Mouse (Mus musculus) kidney, postnatal 0 days (tissue): ENCODE results near the gene Rpl36a. TPM values are rescaled to one million over a fixed set of nuclear protein-coding genes. Genes with fewer than 3 reads are reported as not detected.
A peak's percentile ranks its signal among the peaks of the same experiment; 100 is the strongest.

Experiments used
- ATAC-seq: fragments of 200-750 bp; cut with Nextera tagmentation; replicated peaks from 2 replicates; pipeline ENCODE4 v1.8.0; 2017; ENCODE audit warnings: low read depth, moderate number of reproducible peaks, moderate TSS enrichment, moderate library complexity; ENCODE audit not compliant: low FRiP score
- DNase-seq: peaks from one replicate; pipeline ENCODE4 v3.0.0-alpha.2; 2016; ENCODE audit warnings: low spot score
- H3K27ac ChIP-seq: fragments of 300-500 bp; sonication (generic); 2 replicates; pipeline ENCODE4 v1.5.1; 2014; ENCODE audit warnings: mild to moderate bottlenecking
- H3K27me3 ChIP-seq: fragments of 300-500 bp; sonication (generic); 2 replicates; pipeline ENCODE4 v1.6.1; 2014; ENCODE audit warnings: low read length, mixed read lengths; ENCODE audit not compliant: insufficient read depth
- H3K36me3 ChIP-seq: fragments of 300-500 bp; sonication (generic); 2 replicates; pipeline ENCODE4 v1.6.1; 2014; ENCODE audit warnings: low read length, mixed read lengths; ENCODE audit not compliant: insufficient read depth
- H3K4me1 ChIP-seq: fragments of 300-500 bp; sonication (generic); replicated peaks from 2 replicates; pipeline ENCODE4 v1.6.1; 2014; ENCODE audit warnings: antibody characterized with exemption, low read length, mixed read lengths; ENCODE audit not compliant: insufficient read depth
- H3K4me2 ChIP-seq: fragments of 300-500 bp; sonication (generic); 2 replicates; pipeline ENCODE4 v1.6.1; 2014; ENCODE audit warnings: mild to moderate bottlenecking, low read length, moderate library complexity, mixed read lengths
- H3K4me3 ChIP-seq: fragments of 300-500 bp; sonication (generic); replicated peaks from 2 replicates; pipeline ENCODE4 v1.5.1; 2014; ENCODE audit warnings: low read depth, low read length
- H3K9ac ChIP-seq: fragments of 300-500 bp; sonication (generic); 2 replicates; pipeline ENCODE4 v1.6.1; 2014; ENCODE audit warnings: low read depth, low read length
- H3K9me3 ChIP-seq: fragments of 300-500 bp; sonication (generic); replicated peaks from 2 replicates; pipeline ENCODE4 v1.6.1; 2016; ENCODE audit warnings: low read length, inconsistent platforms, mixed read lengths
- CTCF ChIP-seq: IDR thresholded peaks from 2 replicates; pipeline ENCODE4 v1.5.1; 2016; ENCODE audit warnings: antibody characterized with exemption, low read depth, mild to moderate bottlenecking, moderate library complexity
- WGBS: fragments of 180-500 bp; shearing (Covaris S2); extraction: QIAGEN DNeasy Blood & Tissue Kit; methylation state at CpG from one replicate; pipeline ENCODE4 v1.1.7; 2014; 5-methylcytosine and 5-hydroxymethylcytosine counted together
- polyA plus RNA-seq: library from polyadenylated mRNA; unstranded; fragments of >200 nt; fragmentation: Nextera tagmentation; extraction: Ambion mirVana; gene quantifications from 2 replicates; pipeline ENCODE4 v1.2.1, GENCODE M21; 2015

Rpl36a gene
- polyA plus RNA-seq, 1 experiment from 2014 or later: 613 TPM

DNA sequence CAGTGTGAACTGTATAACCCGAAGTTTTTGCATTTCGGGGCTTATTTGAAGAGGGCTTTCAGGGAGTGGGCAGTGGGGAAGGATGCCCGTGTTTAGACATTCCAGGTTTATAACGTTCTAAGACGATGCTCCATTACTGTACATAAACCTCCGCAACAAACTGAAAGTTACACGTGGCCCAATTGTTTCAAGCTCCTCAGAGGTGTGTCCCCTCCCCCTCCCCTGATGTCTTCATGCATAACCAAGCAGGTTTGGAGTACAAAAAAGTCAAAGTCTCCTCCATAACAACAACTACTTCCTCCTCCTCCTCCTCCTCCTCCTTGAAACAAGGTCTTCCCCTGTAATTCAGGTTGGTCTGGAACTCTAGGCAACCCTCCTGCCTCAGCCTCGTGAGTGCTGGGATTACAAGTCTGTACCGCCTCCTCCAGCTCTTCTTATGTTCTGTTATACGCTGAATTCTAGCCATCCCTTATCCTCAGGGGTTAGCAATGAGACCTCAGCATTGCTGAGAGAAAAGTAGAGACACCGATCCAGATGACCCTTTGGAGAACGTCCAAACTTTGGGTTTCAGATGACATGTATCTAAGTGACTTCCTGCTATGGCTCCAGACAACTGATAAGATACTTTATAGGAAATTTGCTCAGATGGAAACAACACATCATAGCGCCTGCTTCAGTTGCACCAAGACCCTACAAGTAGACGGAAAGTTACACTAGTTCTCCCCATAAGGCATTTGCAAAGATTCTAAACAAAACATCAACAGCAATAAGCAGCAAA, 4.7 kb upstream of the Rpl36a start:
- DNase-seq: no peak
- no peaks in the 10 kb centered on the region for H3K27me3 ChIP-seq
- H3K4me3 ChIP-seq: no peak overlapping the region
- no peaks in the 10 kb centered on the region for H3K36me3 ChIP-seq
- no peak overlapping the region for H3K27ac ChIP-seq
- no peak for TF ChIP-seq CTCF
- no peaks in the 10 kb centered on the region for H3K4me1 ChIP-seq
- WGBS: 82% methylated on average over 14 of the region's 14 CpGs
- H3K9me3 ChIP-seq: no peaks in the 10 kb centered on the region
- no peak for ATAC-seq
- H3K9ac ChIP-seq: no peak overlapping the region
- no peak overlapping the region for H3K4me2 ChIP-seq

GRCm38 (mm10) chrX:134582270-134582669, 3.2 kb upstream of the Rpl36a start:
- Histone ChIP-seq H3K27ac (no peak overlapping the region), H3K4me3 (no peak overlapping the region), H3K9me3 (no peaks in the 10 kb centered on the region), H3K36me3 (no peaks in the 10 kb centered on the region), H3K4me2 (no peak overlapping the region), H3K4me1 (no peaks in the 10 kb centered on the region), H3K9ac (no peak overlapping the region), H3K27me3 (no peaks in the 10 kb centered on the region)
- ATAC-seq: no peak
- WGBS: 85% methylated on average over 11 of the region's 11 CpGs
- DNase-seq: no peak
- no peak for TF ChIP-seq CTCF

DNA sequence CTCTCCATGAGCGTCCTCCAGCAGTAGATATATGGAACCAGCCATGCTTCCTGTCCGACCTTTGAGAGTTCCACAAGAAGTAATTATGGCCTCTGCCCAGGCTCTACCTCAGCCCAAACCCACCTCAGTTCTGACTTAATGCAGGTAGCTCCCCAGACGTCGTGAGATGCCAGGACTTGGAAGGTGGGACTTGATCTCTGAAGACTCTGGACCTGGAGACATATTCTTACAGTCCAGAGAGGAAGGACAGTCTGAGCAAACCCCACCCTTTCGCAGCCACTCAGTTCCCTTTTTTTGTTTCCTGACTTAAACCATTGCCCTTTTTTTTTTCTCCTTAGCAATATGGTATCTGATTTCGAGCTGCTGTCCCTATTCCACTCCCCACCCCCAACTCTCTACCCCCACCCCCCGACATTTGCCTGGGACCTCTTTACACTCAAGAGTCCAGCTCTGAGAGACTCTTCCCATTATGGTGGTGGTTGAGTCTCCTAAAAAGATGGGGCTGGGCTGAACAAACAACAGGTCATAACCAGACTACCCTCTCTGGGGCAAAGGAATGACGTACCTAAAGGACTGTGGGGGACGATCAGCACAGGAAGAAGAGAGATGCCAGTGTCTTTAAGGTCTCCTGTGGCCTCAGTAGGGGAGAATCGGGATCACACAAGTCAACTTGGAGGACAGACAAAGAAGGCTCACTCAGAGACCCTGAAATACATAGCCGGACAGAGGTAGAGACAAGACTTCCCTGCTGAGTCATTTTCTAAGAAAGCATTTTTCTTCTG, 2.4 kb upstream of the Rpl36a start, which contains the start of gene Btk:
Gene Btk, minus strand, starts transcription at position 683 of the 782 bp plus-strand sequence.
- no peak within 1 kb of the TSS for H3K27ac ChIP-seq
- DNase-seq (no peak), ATAC-seq (no peak)
- TF ChIP-seq CTCF: no peak
- no peak within 1 kb of the TSS for H3K4me3 ChIP-seq
- no peak within 1 kb of the TSS for H3K4me2 ChIP-seq
- H3K9me3 ChIP-seq: no peaks in the 10 kb centered on the region
- H3K4me1 ChIP-seq: no peaks in the 10 kb centered on the region
- H3K9ac ChIP-seq: no peak within 1 kb of the TSS
- H3K27me3 ChIP-seq: no peaks in the 10 kb centered on the region
- 76% methylated on average over 11 of the region's 11 CpGs for WGBS
- no peaks in the 10 kb centered on the region for H3K36me3 ChIP-seq

DNA sequence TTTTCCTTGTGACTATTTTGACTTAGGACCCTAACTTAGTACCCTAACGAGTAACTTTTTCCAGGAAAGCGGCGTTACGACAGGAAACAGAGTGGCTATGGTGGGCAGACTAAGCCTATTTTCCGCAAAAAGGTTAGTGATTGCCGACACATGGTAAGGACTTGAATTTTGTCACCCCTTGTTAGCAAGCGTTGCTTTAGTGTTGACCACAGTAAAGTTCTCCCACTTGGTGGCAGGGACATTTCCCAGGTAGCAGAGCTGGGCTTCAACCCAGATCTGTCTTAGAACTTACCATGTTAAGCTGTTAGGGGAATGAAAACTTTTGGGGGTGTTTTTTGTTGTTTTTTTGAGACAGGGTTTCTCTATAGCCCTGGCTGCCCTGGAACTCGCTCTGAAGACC, 993 bp downstream of the Rpl36a start:
- Histone ChIP-seq H3K9me3 (no peaks in the 10 kb centered on the region), H3K4me3 (peak overlapping the region; percentile 53), H3K4me2 (peak overlapping the region; percentile 55), H3K9ac (peak overlapping the region; percentile 65), H3K36me3 (no peaks in the 10 kb centered on the region), H3K27me3 (no peaks in the 10 kb centered on the region), H3K4me1 (no peaks in the 10 kb centered on the region), H3K27ac (peak overlapping the region; percentile 81; the same call in 1 of the 2 replicates)
- no peak for ATAC-seq
- WGBS: 42% methylated on average over 8 of the region's 8 CpGs
- DNase-seq: no peak
- TF ChIP-seq CTCF: no peak

DNA sequence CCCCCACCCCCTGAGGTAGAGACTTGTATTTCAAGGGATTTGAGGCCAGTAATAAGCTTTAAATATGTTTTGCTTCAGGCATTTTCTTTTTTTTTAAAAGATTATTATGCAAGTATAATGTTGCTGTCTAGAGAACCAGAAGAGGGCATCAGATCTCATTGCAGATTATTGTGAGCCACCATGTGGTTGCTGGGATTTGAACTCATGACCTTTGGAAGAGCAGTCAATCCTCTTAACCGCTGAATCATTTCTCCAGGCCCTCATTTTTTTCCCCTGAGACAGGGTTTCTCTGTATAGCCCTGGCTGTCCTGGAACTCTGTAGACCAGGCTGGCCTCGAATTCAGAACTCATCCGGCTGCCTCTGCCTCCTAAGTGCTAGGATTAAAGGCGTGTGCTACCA, 2.8 kb downstream of the Rpl36a start:
- TF ChIP-seq CTCF: no peak
- Histone ChIP-seq H3K4me1 (no peaks in the 10 kb centered on the region), H3K36me3 (no peaks in the 10 kb centered on the region), H3K9ac (no peak overlapping the region), H3K4me2 (no peak overlapping the region), H3K27me3 (no peaks in the 10 kb centered on the region), H3K9me3 (no peaks in the 10 kb centered on the region), H3K27ac (no peak overlapping the region), H3K4me3 (no peak overlapping the region)
- ATAC-seq (no peak), DNase-seq (no peak)
- 74% methylated on average over 4 of the region's 4 CpGs for WGBS

GRCm38 (mm10) chrX:134588997-134589396, 3.5 kb downstream of the Rpl36a start:
- H3K9ac ChIP-seq: no peak overlapping the region
- ATAC-seq (no peak), DNase-seq (no peak)
- WGBS: 85% methylated on average over 3 of the region's 3 CpGs
- H3K4me3 ChIP-seq: no peak overlapping the region
- no peak overlapping the region for H3K4me2 ChIP-seq
- H3K4me1 ChIP-seq: no peaks in the 10 kb centered on the region
- H3K36me3 ChIP-seq: no peaks in the 10 kb centered on the region
- H3K9me3 ChIP-seq: no peaks in the 10 kb centered on the region
- no peaks in the 10 kb centered on the region for H3K27me3 ChIP-seq
- TF ChIP-seq CTCF: no peak
- H3K27ac ChIP-seq: no peak overlapping the region
